28 mouse cellular contexts compared by ENCODE assay signal in genomic region chr3:103412247-103412646, GRCm38 (mm10).
A peak's percentile ranks its signal among the peaks of the same experiment; 100 is the strongest.
DNase-seq lines count a peak whose midpoint lies in the region; ATAC-seq and TF ChIP-seq lines count a peak whose summit lies in the region.
"Had no signal": no experiment of that assay in that cellular context is flagged by ENCODE, and none has a peak within 500 bp of the region (broad histone marks: within the 10 kb centered on the region; RNA-seq: fewer than 3 reads in every experiment).

No protein-coding gene starts in this region.

- H3K9me3 ChIP-seq in embryonic facial prominence, embryonic 13.5 days, result no peaks in the 10 kb centered on the region
- H3K9me3 ChIP-seq in embryonic facial prominence, embryonic 10.5 days, result no peaks in the 10 kb centered on the region
- no peaks in the 10 kb centered on the region for H3K9me3 ChIP-seq in limb, embryonic 15.5 days
- H3K9me3 ChIP-seq in limb, embryonic 10.5 days (replicated peaks), result no peaks in the 10 kb centered on the region
- H3K9me3 ChIP-seq in embryonic facial prominence, embryonic 15.5 days (replicated peaks), result no peaks in the 10 kb centered on the region
- H3K9me3 ChIP-seq: embryonic facial prominence, embryonic 12.5 days; forebrain, embryonic 12.5 days; forebrain, embryonic 15.5 days; heart, embryonic 10.5 days; heart, embryonic 13.5 days had no signal

- H3K27me3 ChIP-seq in embryonic facial prominence, embryonic 13.5 days, result no peaks in the 10 kb centered on the region
- H3K27me3 ChIP-seq in embryonic facial prominence, embryonic 10.5 days (replicated peaks; ENCODE audit: low read depth, poor library complexity, severe bottlenecking), result no peaks in the 10 kb centered on the region
- H3K27me3 ChIP-seq in limb, embryonic 15.5 days, result no peaks in the 10 kb centered on the region
- H3K27me3 ChIP-seq in limb, embryonic 10.5 days (ENCODE audit: low read depth, poor library complexity, severe bottlenecking), result no peaks in the 10 kb centered on the region
- no peaks in the 10 kb centered on the region for H3K27me3 ChIP-seq in embryonic facial prominence, embryonic 15.5 days
- H3K27me3 ChIP-seq: embryonic facial prominence, embryonic 12.5 days; forebrain, embryonic 12.5 days; forebrain, embryonic 15.5 days; heart, embryonic 13.5 days; Patski had no signal

- no peak overlapping the region for H3K4me3 ChIP-seq in embryonic facial prominence, embryonic 13.5 days
- no peak overlapping the region for H3K4me3 ChIP-seq in embryonic facial prominence, embryonic 10.5 days
- H3K4me3 ChIP-seq in limb, embryonic 15.5 days, result no peak overlapping the region
- H3K4me3 ChIP-seq in limb, embryonic 10.5 days, result no peak overlapping the region
- no peak overlapping the region for H3K4me3 ChIP-seq in embryonic facial prominence, embryonic 15.5 days (replicated peaks)
- no peak overlapping the region for H3K4me3 ChIP-seq in olfactory bulb, adult 2 months (ENCODE audit: insufficient read depth, low read depth, low read length)
- H3K4me3 ChIP-seq: embryonic facial prominence, embryonic 12.5 days; erythroblast, embryonic 14.5 days; forebrain, embryonic 12.5 days; forebrain, embryonic 15.5 days; gastrocnemius, adult 2 months; heart, embryonic 10.5 days; heart, embryonic 13.5 days had no signal

- no peak overlapping the region for H3K9ac ChIP-seq in embryonic facial prominence, embryonic 13.5 days
- H3K9ac ChIP-seq in limb, embryonic 15.5 days, result no peak overlapping the region
- no peak overlapping the region for H3K9ac ChIP-seq in embryonic facial prominence, embryonic 15.5 days
- H3K9ac ChIP-seq: embryonic facial prominence, embryonic 12.5 days; forebrain, embryonic 12.5 days; forebrain, embryonic 15.5 days; heart, embryonic 13.5 days; hindbrain, embryonic 14.5 days had no signal

- no peaks in the 10 kb centered on the region; the same call in 1 of the 2 replicates for H3K4me1 ChIP-seq in embryonic facial prominence, embryonic 13.5 days
- peaks cover 14% of the 10 kb centered on the region for H3K4me1 ChIP-seq in embryonic facial prominence, embryonic 10.5 days
- H3K4me1 ChIP-seq in limb, embryonic 15.5 days, result peaks cover 3% of the 10 kb centered on the region; the same call in 1 of the 2 replicates
- peaks cover 7% of the 10 kb centered on the region for H3K4me1 ChIP-seq in limb, embryonic 10.5 days
- peaks cover 6% of the 10 kb centered on the region; the same call in 1 of the 2 replicates for H3K4me1 ChIP-seq in embryonic facial prominence, embryonic 15.5 days
- peaks cover 9% of the 10 kb centered on the region for H3K4me1 ChIP-seq in olfactory bulb, adult 2 months (ENCODE audit: control insufficient read depth, insufficient read depth, low read length)
- H3K4me1 ChIP-seq: forebrain, embryonic 12.5 days; forebrain, embryonic 15.5 days had no signal

- 79% methylated on average over 2 of the region's 2 CpGs for WGBS in embryonic facial prominence, embryonic 13.5 days
- 88% methylated on average over 2 of the region's 2 CpGs for WGBS in embryonic facial prominence, embryonic 10.5 days
- WGBS in limb, embryonic 15.5 days, result 51% methylated on average over 2 of the region's 2 CpGs
- WGBS in limb, embryonic 10.5 days, result 89% methylated on average over 2 of the region's 2 CpGs
- WGBS in embryonic facial prominence, embryonic 15.5 days, result 55% methylated on average over 2 of the region's 2 CpGs
- WGBS in olfactory bulb, adult 2 months, result 31% methylated on average over 2 of the region's 2 CpGs

- ATAC-seq in embryonic facial prominence, embryonic 13.5 days (ENCODE audit: insufficient number of reproducible peaks, insufficient read depth, low FRiP score, low TSS enrichment, low read depth), result no peak
- ATAC-seq in limb, embryonic 15.5 days (ENCODE audit: insufficient number of reproducible peaks, low FRiP score, low TSS enrichment, low read depth), result no peak
- ATAC-seq in embryonic facial prominence, embryonic 15.5 days (ENCODE audit: insufficient number of reproducible peaks, low FRiP score, low TSS enrichment, low read depth), result peak; percentile 72; the same call in 1 of the 2 replicates
- ATAC-seq: forebrain, embryonic 15.5 days; hindbrain, postnatal 0 days; inflammation-experienced regulatory T-cells, adult 6 months; Patski had no signal

- H3K4me2 ChIP-seq in embryonic facial prominence, embryonic 13.5 days, result no peak overlapping the region
- H3K4me2 ChIP-seq in limb, embryonic 15.5 days, result no peak overlapping the region
- no peak overlapping the region for H3K4me2 ChIP-seq in embryonic facial prominence, embryonic 15.5 days (replicated peaks)
- H3K4me2 ChIP-seq: embryonic facial prominence, embryonic 12.5 days; forebrain, embryonic 12.5 days; forebrain, embryonic 15.5 days; heart, embryonic 13.5 days; hindbrain, embryonic 14.5 days had no signal

- no peak for TF ChIP-seq POLR2A in olfactory bulb, adult 2 months (IDR thresholded peaks at IDR 0.05; ENCODE audit: insufficient read depth, low read depth, low read length)

- H3K36me3 ChIP-seq in embryonic facial prominence, embryonic 13.5 days, result no peaks in the 10 kb centered on the region
- H3K36me3 ChIP-seq in embryonic facial prominence, embryonic 10.5 days (replicated peaks), result no peaks in the 10 kb centered on the region
- H3K36me3 ChIP-seq in limb, embryonic 15.5 days, result no peaks in the 10 kb centered on the region
- H3K36me3 ChIP-seq in limb, embryonic 10.5 days, result no peaks in the 10 kb centered on the region
- no peaks in the 10 kb centered on the region for H3K36me3 ChIP-seq in embryonic facial prominence, embryonic 15.5 days
- H3K36me3 ChIP-seq: embryonic facial prominence, embryonic 12.5 days; forebrain, embryonic 12.5 days; forebrain, embryonic 15.5 days; heart, embryonic 10.5 days; heart, embryonic 13.5 days had no signal

- H3K27ac ChIP-seq in embryonic facial prominence, embryonic 13.5 days, result 0 out of 2 replicates have a peak overlapping the region, but pooled peaks have one; percentile 16
- H3K27ac ChIP-seq in embryonic facial prominence, embryonic 10.5 days (replicated peaks), result no peak overlapping the region
- H3K27ac ChIP-seq in limb, embryonic 15.5 days, result peak overlapping the region; percentile 8; the same call in 1 of the 2 replicates
- H3K27ac ChIP-seq in limb, embryonic 10.5 days, result no peak overlapping the region
- no peak overlapping the region; the same call in 1 of the 2 replicates for H3K27ac ChIP-seq in embryonic facial prominence, embryonic 15.5 days (replicated peaks)
- peak overlapping the region; percentile 90 for H3K27ac ChIP-seq in olfactory bulb, adult 2 months (ENCODE audit: insufficient read depth, low read depth, low read length)
- H3K27ac ChIP-seq: embryonic facial prominence, embryonic 12.5 days; forebrain, embryonic 12.5 days; forebrain, embryonic 15.5 days; gastrocnemius, adult 2 months; heart, embryonic 10.5 days; heart, embryonic 13.5 days; hindbrain, embryonic 14.5 days; hindbrain, postnatal 0 days had no signal

- no peak for DNase-seq in embryonic facial prominence, embryonic 10.5 days (ENCODE audit: low spot score)
- DNase-seq in limb, embryonic 10.5 days (ENCODE audit: low spot score), result no peak
- no peak for DNase-seq in right cerebral cortex, adult 18-20 months
- DNase-seq in thymus, postnatal 25 days, result no peak
- DNase-seq: adrenal gland, postnatal 10 days; adrenal gland, postnatal 36 days; cerebellum, adult 18-20 months; cerebellum, adult 9-10 months; cerebellum, postnatal 14 days; gastrocnemius, adult 2 months; gastrocnemius, postnatal 14 days; heart, adult 18-20 months; heart, postnatal 14 days; heart, postnatal 4 days had no signal

- TF ChIP-seq CTCF in olfactory bulb, adult 2 months (IDR thresholded peaks at IDR 0.05; ENCODE audit: insufficient read depth, low read depth, low read length), result no peak

Comparison
In these comparisons a context has a peak if more than half of its experiments do, and no peak if none do; other contexts are left out.
1. H3K27ac ChIP-seq: peak in embryonic facial prominence, embryonic 13.5 days (single experiment), limb, embryonic 15.5 days (single experiment) and olfactory bulb, adult 2 months (single experiment); none in embryonic facial prominence, embryonic 10.5 days (single experiment), limb, embryonic 10.5 days (single experiment) and embryonic facial prominence, embryonic 15.5 days (single experiment).